Mouse (Mus musculus) kidney, postnatal 0 days (tissue): Measurements from ENCODE around the gene Lclat1. TPM values are rescaled to one million over a fixed set of nuclear protein-coding genes. Genes with fewer than 3 reads are reported as not detected.

Source experiments
- ATAC-seq: fragments of 200-750 bp; cut with Nextera tagmentation; replicated peaks from 2 replicates; pipeline ENCODE4 v1.8.0; 2017; ENCODE audit warnings: low read depth, moderate number of reproducible peaks, moderate TSS enrichment, moderate library complexity; ENCODE audit not compliant: low FRiP score
- DNase-seq: peaks from one replicate; pipeline ENCODE4 v3.0.0-alpha.2; 2016; ENCODE audit warnings: low spot score
- H3K27ac ChIP-seq: fragments of 300-500 bp; sonication (generic); 2 replicates; pipeline ENCODE4 v1.5.1; 2014; ENCODE audit warnings: mild to moderate bottlenecking
- H3K27me3 ChIP-seq: fragments of 300-500 bp; sonication (generic); 2 replicates; pipeline ENCODE4 v1.6.1; 2014; ENCODE audit warnings: low read length, mixed read lengths; ENCODE audit not compliant: insufficient read depth
- H3K36me3 ChIP-seq: fragments of 300-500 bp; sonication (generic); 2 replicates; pipeline ENCODE4 v1.6.1; 2014; ENCODE audit warnings: low read length, mixed read lengths; ENCODE audit not compliant: insufficient read depth
- H3K4me1 ChIP-seq: fragments of 300-500 bp; sonication (generic); replicated peaks from 2 replicates; pipeline ENCODE4 v1.6.1; 2014; ENCODE audit warnings: antibody characterized with exemption, low read length, mixed read lengths; ENCODE audit not compliant: insufficient read depth
- H3K4me2 ChIP-seq: fragments of 300-500 bp; sonication (generic); 2 replicates; pipeline ENCODE4 v1.6.1; 2014; ENCODE audit warnings: mild to moderate bottlenecking, low read length, moderate library complexity, mixed read lengths
- H3K4me3 ChIP-seq: fragments of 300-500 bp; sonication (generic); replicated peaks from 2 replicates; pipeline ENCODE4 v1.5.1; 2014; ENCODE audit warnings: low read depth, low read length
- H3K9ac ChIP-seq: fragments of 300-500 bp; sonication (generic); 2 replicates; pipeline ENCODE4 v1.6.1; 2014; ENCODE audit warnings: low read depth, low read length
- H3K9me3 ChIP-seq: fragments of 300-500 bp; sonication (generic); replicated peaks from 2 replicates; pipeline ENCODE4 v1.6.1; 2016; ENCODE audit warnings: low read length, inconsistent platforms, mixed read lengths
- CTCF ChIP-seq: IDR thresholded peaks from 2 replicates; pipeline ENCODE4 v1.5.1; 2016; ENCODE audit warnings: antibody characterized with exemption, low read depth, mild to moderate bottlenecking, moderate library complexity
- WGBS: fragments of 180-500 bp; shearing (Covaris S2); extraction: QIAGEN DNeasy Blood & Tissue Kit; methylation state at CpG from one replicate; pipeline ENCODE4 v1.1.7; 2014; 5-methylcytosine and 5-hydroxymethylcytosine counted together
- polyA plus RNA-seq: library from polyadenylated mRNA; unstranded; fragments of >200 nt; fragmentation: Nextera tagmentation; extraction: Ambion mirVana; gene quantifications from 2 replicates; pipeline ENCODE4 v1.2.1, GENCODE M21; 2015

Lclat1 gene
- polyA plus RNA-seq, 1 experiment from 2014 or later: 12.5 TPM

GRCm38 (mm10) chr17:73112601-73113000 is 4.8 kb downstream of the Lclat1 start:
- Histone ChIP-seq H3K4me2 (no peak overlapping the region; the same call in 1 of the 2 replicates), H3K9ac (no peak overlapping the region), H3K4me3 (no peak overlapping the region), H3K27me3 (no peaks in the 10 kb centered on the region), H3K9me3 (no peaks in the 10 kb centered on the region), H3K36me3 (no peaks in the 10 kb centered on the region), H3K4me1 (no peaks in the 10 kb centered on the region; the same call in 1 of the 2 replicates), H3K27ac (peak overlapping the region; percentile 84)
- ATAC-seq: no peak
- 27% methylated on average over 6 of the region's 6 CpGs for WGBS
- no peak for TF ChIP-seq CTCF
- no peak for DNase-seq

- no peak overlapping the region for H3K4me2 ChIP-seq
- no peaks in the 10 kb centered on the region for H3K27me3 ChIP-seq
- no peak overlapping the region for H3K4me3 ChIP-seq
- H3K9ac ChIP-seq: no peak overlapping the region
- peak overlapping the region; percentile 14 for H3K27ac ChIP-seq
- no peaks in the 10 kb centered on the region for H3K9me3 ChIP-seq
- TF ChIP-seq CTCF: no peak
- peak; percentile 83 for ATAC-seq
- H3K36me3 ChIP-seq: no peaks in the 10 kb centered on the region
- no peaks in the 10 kb centered on the region; the same call in 1 of the 2 replicates for H3K4me1 ChIP-seq
- 56% methylated on average over 4 of the region's 4 CpGs for WGBS
- DNase-seq: peak; percentile 46
These were observed 5.4 kb downstream of the Lclat1 start for GRCm38 (mm10) chr17:73113230-73113629.

GRCm38 (mm10) chr17:73118134-73118533 is 10.3 kb downstream of the Lclat1 start:
- no peaks in the 10 kb centered on the region for H3K9me3 ChIP-seq
- ATAC-seq: no peak

DNA sequence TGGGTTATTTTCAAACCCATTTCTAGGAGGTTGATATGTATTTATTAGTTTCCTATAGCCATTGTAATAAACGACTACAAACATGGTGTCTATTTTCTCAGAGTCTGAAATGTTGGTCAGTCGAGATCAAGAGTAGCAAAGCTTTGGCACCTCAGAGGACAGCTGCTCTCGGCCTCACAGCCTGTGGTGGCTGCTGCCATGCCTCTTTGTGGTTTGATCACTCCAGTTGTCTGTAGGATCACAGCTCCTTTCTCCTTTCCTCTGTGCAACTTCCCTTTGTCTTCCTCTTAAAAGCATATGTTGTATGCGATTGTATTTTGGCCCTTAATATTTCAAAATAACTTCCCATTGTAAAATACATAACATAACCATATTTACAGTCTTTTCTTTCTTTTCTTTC is 10.9 kb downstream of the Lclat1 start:
- no peaks in the 10 kb centered on the region for H3K36me3 ChIP-seq
- H3K4me3 ChIP-seq: no peak overlapping the region
- no peaks in the 10 kb centered on the region for H3K27me3 ChIP-seq
- no peaks in the 10 kb centered on the region for H3K9me3 ChIP-seq
- ATAC-seq: no peak
- TF ChIP-seq CTCF: no peak
- no peak overlapping the region for H3K4me2 ChIP-seq
- WGBS: 65% methylated on average over 4 of the region's 4 CpGs
- H3K9ac ChIP-seq: no peak overlapping the region
- no peak overlapping the region for H3K27ac ChIP-seq
- no peaks in the 10 kb centered on the region for H3K4me1 ChIP-seq
- no peak for DNase-seq

More at GRCm38 (mm10) chr17:73118134-73118533, 10.3 kb downstream of the Lclat1 start:
- H3K4me2 ChIP-seq: no peak overlapping the region
- no peak for TF ChIP-seq CTCF
- H3K4me1 ChIP-seq: no peaks in the 10 kb centered on the region
- H3K4me3 ChIP-seq: no peak overlapping the region
- no peak overlapping the region for H3K27ac ChIP-seq
- H3K9ac ChIP-seq: no peak overlapping the region
- WGBS: 94% methylated on average over 3 of the region's 3 CpGs
- H3K36me3 ChIP-seq: no peaks in the 10 kb centered on the region
- no peak for DNase-seq
- H3K27me3 ChIP-seq: no peaks in the 10 kb centered on the region

GRCm38 (mm10) chr17:73119150-73119549 is 11.4 kb downstream of the Lclat1 start:
- ATAC-seq (no peak), DNase-seq (no peak)
- Histone ChIP-seq H3K4me2 (no peak overlapping the region), H3K4me3 (no peak overlapping the region), H3K27ac (no peak overlapping the region), H3K27me3 (no peaks in the 10 kb centered on the region), H3K36me3 (no peaks in the 10 kb centered on the region), H3K9me3 (no peaks in the 10 kb centered on the region), H3K4me1 (no peaks in the 10 kb centered on the region), H3K9ac (no peak overlapping the region)
- 74% methylated on average over 6 of the region's 6 CpGs for WGBS
- TF ChIP-seq CTCF: no peak

DNA sequence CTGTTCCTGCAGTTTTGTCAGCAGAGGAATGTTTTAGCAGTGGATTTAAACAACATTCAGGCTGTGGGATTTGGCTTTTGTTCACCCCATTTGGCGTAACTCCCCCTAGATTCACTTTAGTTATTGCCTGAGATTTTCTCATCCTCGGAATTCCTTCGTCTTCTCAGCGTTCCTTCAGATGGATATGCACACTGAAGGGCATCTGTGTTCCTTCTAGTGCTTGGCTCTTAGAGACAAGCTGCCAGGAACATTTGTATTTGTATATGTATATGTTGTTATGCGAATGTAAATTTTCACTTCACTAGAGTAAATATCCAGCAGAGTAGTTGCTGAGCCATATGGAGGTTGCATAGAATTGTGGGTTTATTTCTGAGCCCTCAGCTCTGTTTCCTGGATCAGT is 12.8 kb downstream of the Lclat1 start:
- H3K4me1 ChIP-seq: no peaks in the 10 kb centered on the region
- DNase-seq (peak; percentile 16), ATAC-seq (no peak)
- 79% methylated on average over 5 of the region's 5 CpGs for WGBS
- no peaks in the 10 kb centered on the region for H3K9me3 ChIP-seq
- H3K27me3 ChIP-seq: no peaks in the 10 kb centered on the region
- no peak overlapping the region for H3K4me2 ChIP-seq
- no peaks in the 10 kb centered on the region for H3K36me3 ChIP-seq
- TF ChIP-seq CTCF: no peak
- no peak overlapping the region for H3K9ac ChIP-seq
- no peak overlapping the region for H3K27ac ChIP-seq
- H3K4me3 ChIP-seq: no peak overlapping the region

DNA sequence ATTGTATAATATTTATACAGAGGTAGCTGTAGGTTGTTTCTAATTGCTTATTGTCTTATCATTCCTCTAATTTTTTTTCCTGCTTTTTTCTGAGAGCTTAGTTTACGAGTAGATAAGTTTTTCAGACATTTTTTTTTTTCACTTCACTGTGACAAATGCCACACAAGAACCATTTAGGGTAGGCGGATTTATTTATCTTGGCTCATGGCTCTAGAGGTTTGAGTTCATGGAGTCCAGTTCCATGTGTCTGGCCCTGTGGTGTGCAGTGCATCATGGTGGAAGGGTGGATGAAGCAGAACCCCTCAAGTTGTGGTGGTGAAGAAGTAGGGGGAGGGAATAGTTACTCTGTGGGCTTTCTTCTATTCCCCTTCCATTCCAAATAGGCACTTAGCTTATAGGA is 13.9 kb downstream of the Lclat1 start:
- no peak overlapping the region for H3K27ac ChIP-seq
- no peaks in the 10 kb centered on the region for H3K27me3 ChIP-seq
- H3K9ac ChIP-seq: no peak overlapping the region
- no peak for TF ChIP-seq CTCF
- H3K4me2 ChIP-seq: no peak overlapping the region
- H3K4me3 ChIP-seq: no peak overlapping the region
- no peaks in the 10 kb centered on the region for H3K9me3 ChIP-seq
- no peak for DNase-seq
- H3K4me1 ChIP-seq: no peaks in the 10 kb centered on the region
- ATAC-seq: no peak
- WGBS: 71% methylated on average over 2 of the region's 2 CpGs
- H3K36me3 ChIP-seq: no peaks in the 10 kb centered on the region
